Mouse (Mus musculus): ENCODE results near the gene Ube2o.

- TF ChIP-seq CTCF (IDR thresholded peaks at IDR 0.05; ENCODE audit: control insufficient read depth, insufficient read depth, insufficient read length) (no peak), CEBPB (IDR thresholded peaks at IDR 0.05; ENCODE audit: low read depth) (no peak), USF1 (IDR thresholded peaks at IDR 0.05; ENCODE audit: low read depth) (no peak), MYOG (IDR thresholded peaks at IDR 0.05; ENCODE audit: control insufficient read depth, extremely low read depth, insufficient read length) (no peak), MAX (IDR thresholded peaks at IDR 0.05) (no peak), FOSL1 (IDR thresholded peaks at IDR 0.05; ENCODE audit: insufficient read depth, low read length, poor library complexity, severe bottlenecking) (no peak), MYOD1 (IDR thresholded peaks at IDR 0.05; ENCODE audit: control insufficient read depth, insufficient read length, low read depth) (no peak)
These were observed 37.4 kb upstream of the Ube2o start for GRCm38 (mm10) chr11:116618666-116619065.
